Mouse (Mus musculus): ENCODE measurements at regions not wholly inside any gene's neighbourhood (a gene's known extent, or its start where the extent isn't known, plus 50 kb on each side); places are given as distances from the start of the nearest gene placed in this dataset.

- TF ChIP-seq HCFC1 (IDR thresholded peaks at IDR 0.05; ENCODE audit: low read depth, low read length): no peak
- no peak for TF ChIP-seq ZC3H11A (IDR thresholded peaks at IDR 0.05; ENCODE audit: low read depth, low read length)
- no peak for TF ChIP-seq CTCF (conservative IDR thresholded peaks at IDR 0.05 in 1 of 2, IDR thresholded peaks at IDR 0.05 in 1 of 2; ENCODE audit: low read depth in 2 of 2, low read length in 2 of 2)
- no peak for TF ChIP-seq POLR2AphosphoS2 (IDR thresholded peaks at IDR 0.05; ENCODE audit: low read depth, low read length)
- TF ChIP-seq USF1 (IDR thresholded peaks at IDR 0.05; ENCODE audit: low read depth, low read length): no peak
- no peak for TF ChIP-seq MAX (IDR thresholded peaks at IDR 0.05; ENCODE audit: low read length)
- no peak for TF ChIP-seq POLR2A (IDR thresholded peaks at IDR 0.05; ENCODE audit: low read depth, low read length)
- no peak for TF ChIP-seq SMC3 (IDR thresholded peaks at IDR 0.05; ENCODE audit: low read depth, low read length)
These were observed 124.8 kb downstream of the Lnpk start for GRCm38 (mm10) chr2:74454431-74454830.
